Mouse (Mus musculus): Measurements from ENCODE around the gene Enpp6.

The Enpp6 gene

GRCm38 (mm10) chr8:46953472-46953871 lies 33.2 kb upstream of the Enpp6 start:
- H3K9me3 ChIP-seq (ENCODE audit: low read length) = no peaks in the 10 kb centered on the region
- no peaks in the 10 kb centered on the region for H3K4me1 ChIP-seq (replicated peaks; ENCODE audit: low read depth, low read length)
- H3K36me3 ChIP-seq (ENCODE audit: insufficient read depth, low read length) = no peaks in the 10 kb centered on the region
- TF ChIP-seq NANOG (IDR thresholded peaks at IDR 0.05; ENCODE audit: borderline replicate concordance, low read length) (no peak), CTCF (conservative IDR thresholded peaks at IDR 0.05; ENCODE audit: low read length) (peak; percentile 59), POU5F1 (IDR thresholded peaks at IDR 0.05; ENCODE audit: borderline replicate concordance, low read length) (no peak)
- H3K4me3 ChIP-seq (replicated peaks; ENCODE audit: low read length) = no peak overlapping the region
- no peaks in the 10 kb centered on the region for H3K27me3 ChIP-seq (ENCODE audit: insufficient read depth, low read length)

- Histone ChIP-seq H3K9me3 (ENCODE audit: low read length) (no peaks in the 10 kb centered on the region), H3K36me3 (ENCODE audit: insufficient read depth, low read length) (no peaks in the 10 kb centered on the region), H3K27me3 (ENCODE audit: insufficient read depth, low read length) (peaks cover 15% of the 10 kb centered on the region), H3K4me1 (replicated peaks; ENCODE audit: low read depth, low read length) (peaks cover 24% of the 10 kb centered on the region), H3K4me3 (replicated peaks; ENCODE audit: low read length) (peak overlapping the region; percentile 65)
- TF ChIP-seq CTCF (conservative IDR thresholded peaks at IDR 0.05; ENCODE audit: low read length) (0 out of 2 replicates have a peak, but pooled peaks have one; percentile 22), POU5F1 (IDR thresholded peaks at IDR 0.05; ENCODE audit: borderline replicate concordance, low read length) (no peak), NANOG (IDR thresholded peaks at IDR 0.05; ENCODE audit: borderline replicate concordance, low read length) (no peak)
Measured at GRCm38 (mm10) chr8:46962630-46963427, 23.9 kb upstream of the Enpp6 start.

DNA sequence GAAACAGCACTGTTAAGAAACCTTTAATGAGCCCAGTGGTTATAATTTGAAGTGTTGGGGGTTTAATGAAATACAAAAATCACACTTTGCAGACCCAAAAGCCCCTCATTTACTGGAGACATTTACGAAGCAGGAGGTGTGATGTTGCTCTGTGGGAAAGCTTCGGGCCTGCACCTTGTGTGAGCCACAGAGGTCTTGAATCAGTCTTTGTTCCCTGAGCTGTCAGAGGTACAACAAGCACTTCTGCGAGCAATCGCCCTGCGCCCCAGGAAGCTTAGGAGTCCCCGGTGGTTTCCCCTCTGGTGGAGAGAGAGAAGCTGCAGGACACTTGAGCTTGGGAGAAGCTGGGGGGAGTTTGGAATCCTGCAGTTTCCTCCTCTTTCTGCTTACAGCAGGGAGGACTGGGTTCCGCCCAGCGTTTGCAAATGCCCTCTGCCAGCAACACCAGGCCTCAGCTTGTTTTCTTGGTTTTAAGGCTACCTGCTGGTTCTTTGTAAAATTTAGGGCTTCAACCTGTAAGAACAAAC lies 23.0 kb upstream of the Enpp6 start:
- Histone ChIP-seq H3K36me3 (ENCODE audit: insufficient read depth, low read length) (no peaks in the 10 kb centered on the region), H3K9me3 (ENCODE audit: low read length) (no peaks in the 10 kb centered on the region), H3K4me3 (replicated peaks; ENCODE audit: low read length) (no peak overlapping the region), H3K4me1 (replicated peaks; ENCODE audit: low read depth, low read length) (peaks cover 24% of the 10 kb centered on the region), H3K27me3 (ENCODE audit: insufficient read depth, low read length) (peaks cover 15% of the 10 kb centered on the region)
- no peak for TF ChIP-seq CTCF (conservative IDR thresholded peaks at IDR 0.05; ENCODE audit: low read length)
- no peak for TF ChIP-seq NANOG (IDR thresholded peaks at IDR 0.05; ENCODE audit: borderline replicate concordance, low read length)
- no peak for TF ChIP-seq POU5F1 (IDR thresholded peaks at IDR 0.05; ENCODE audit: borderline replicate concordance, low read length)

DNA sequence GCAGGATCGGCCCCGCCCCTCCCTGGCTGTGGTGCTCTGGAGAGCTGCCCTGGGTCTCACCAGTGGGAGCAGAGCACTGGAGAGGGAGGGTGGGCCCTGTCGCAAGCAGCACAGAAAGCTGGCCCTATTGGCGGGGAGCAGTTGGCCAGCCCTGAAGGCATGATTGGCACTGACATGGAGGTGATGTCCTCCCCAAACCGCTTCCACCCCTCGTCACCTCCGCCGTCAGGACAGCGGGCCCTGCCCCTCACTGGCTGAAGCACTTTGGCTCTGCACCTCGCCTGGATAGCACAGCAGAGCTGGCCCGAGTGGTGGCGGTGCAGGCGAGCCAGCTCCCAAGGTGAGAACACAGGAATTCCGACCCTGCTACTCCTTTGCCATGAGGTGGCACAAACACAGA lies 20.9 kb upstream of the Enpp6 start:
- Histone ChIP-seq H3K36me3 (ENCODE audit: insufficient read depth, low read length) (no peaks in the 10 kb centered on the region), H3K4me3 (replicated peaks; ENCODE audit: low read length) (peak overlapping the region; percentile 71), H3K9me3 (ENCODE audit: low read length) (no peaks in the 10 kb centered on the region), H3K27me3 (ENCODE audit: insufficient read depth, low read length) (peaks cover 15% of the 10 kb centered on the region), H3K4me1 (replicated peaks; ENCODE audit: low read depth, low read length) (peaks cover 24% of the 10 kb centered on the region)
- TF ChIP-seq CTCF (conservative IDR thresholded peaks at IDR 0.05; ENCODE audit: low read length) = no peak
- no peak for TF ChIP-seq NANOG (IDR thresholded peaks at IDR 0.05; ENCODE audit: borderline replicate concordance, low read length)
- no peak for TF ChIP-seq POU5F1 (IDR thresholded peaks at IDR 0.05; ENCODE audit: borderline replicate concordance, low read length)

DNA sequence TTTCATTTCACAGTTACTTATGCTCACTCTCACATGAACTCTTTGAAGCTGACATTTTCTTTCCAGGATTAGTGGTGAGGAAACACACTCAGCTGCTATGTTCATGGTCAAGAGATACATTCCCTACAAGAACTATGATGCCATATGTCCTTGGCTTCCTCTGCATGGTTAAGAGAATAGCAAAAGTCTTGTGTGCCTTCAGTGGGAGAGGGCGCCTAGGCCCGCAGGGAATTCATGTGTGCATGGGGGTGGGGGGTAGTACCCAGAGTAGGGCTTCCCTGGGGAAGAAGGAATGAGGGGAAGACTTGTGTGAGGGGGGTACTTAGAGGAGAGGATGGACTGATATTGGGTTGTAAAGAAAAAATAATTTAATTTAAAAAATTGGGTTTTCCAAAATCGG lies 18.0 kb upstream of the Enpp6 start:
- Histone ChIP-seq H3K27me3 (ENCODE audit: insufficient read depth, low read length) (peaks cover 15% of the 10 kb centered on the region), H3K36me3 (ENCODE audit: insufficient read depth, low read length) (no peaks in the 10 kb centered on the region), H3K9me3 (ENCODE audit: low read length) (peaks cover 5% of the 10 kb centered on the region; the same call in 1 of the 2 replicates), H3K4me3 (replicated peaks; ENCODE audit: low read length) (no peak overlapping the region), H3K4me1 (replicated peaks; ENCODE audit: low read depth, low read length) (peaks cover 16% of the 10 kb centered on the region)
- no peak for TF ChIP-seq CTCF (conservative IDR thresholded peaks at IDR 0.05; ENCODE audit: low read length)
- no peak for TF ChIP-seq NANOG (IDR thresholded peaks at IDR 0.05; ENCODE audit: borderline replicate concordance, low read length)
- no peak for TF ChIP-seq POU5F1 (IDR thresholded peaks at IDR 0.05; ENCODE audit: borderline replicate concordance, low read length)

- Histone ChIP-seq H3K27me3 (ENCODE audit: insufficient read depth, low read length) (peaks cover 15% of the 10 kb centered on the region), H3K4me1 (replicated peaks; ENCODE audit: low read depth, low read length) (peaks cover 10% of the 10 kb centered on the region), H3K36me3 (ENCODE audit: insufficient read depth, low read length) (no peaks in the 10 kb centered on the region), H3K9me3 (ENCODE audit: low read length) (peaks cover 12% of the 10 kb centered on the region), H3K4me3 (replicated peaks; ENCODE audit: low read length) (no peak overlapping the region)
- TF ChIP-seq NANOG (IDR thresholded peaks at IDR 0.05; ENCODE audit: borderline replicate concordance, low read length) = no peak
- peak; percentile 56 for TF ChIP-seq CTCF (conservative IDR thresholded peaks at IDR 0.05; ENCODE audit: low read length)
- no peak for TF ChIP-seq POU5F1 (IDR thresholded peaks at IDR 0.05; ENCODE audit: borderline replicate concordance, low read length)
Measured at GRCm38 (mm10) chr8:46969386-46969785, 17.3 kb upstream of the Enpp6 start.

- Histone ChIP-seq H3K4me3 (replicated peaks; ENCODE audit: low read length) (no peak overlapping the region), H3K9me3 (ENCODE audit: low read length) (peaks cover 15% of the 10 kb centered on the region), H3K4me1 (replicated peaks; ENCODE audit: low read depth, low read length) (0 out of 2 replicates have a peak, but pooled peaks cover 8% of the 10 kb centered on the region), H3K27me3 (ENCODE audit: insufficient read depth, low read length) (no peaks in the 10 kb centered on the region), H3K36me3 (ENCODE audit: insufficient read depth, low read length) (no peaks in the 10 kb centered on the region)
- TF ChIP-seq POU5F1 (IDR thresholded peaks at IDR 0.05; ENCODE audit: borderline replicate concordance, low read length) = no peak
- TF ChIP-seq CTCF (conservative IDR thresholded peaks at IDR 0.05; ENCODE audit: low read length) = no peak
- TF ChIP-seq NANOG (IDR thresholded peaks at IDR 0.05; ENCODE audit: borderline replicate concordance, low read length) = no peak
Measured at GRCm38 (mm10) chr8:46977376-46977775, 9.3 kb upstream of the Enpp6 start.

DNA sequence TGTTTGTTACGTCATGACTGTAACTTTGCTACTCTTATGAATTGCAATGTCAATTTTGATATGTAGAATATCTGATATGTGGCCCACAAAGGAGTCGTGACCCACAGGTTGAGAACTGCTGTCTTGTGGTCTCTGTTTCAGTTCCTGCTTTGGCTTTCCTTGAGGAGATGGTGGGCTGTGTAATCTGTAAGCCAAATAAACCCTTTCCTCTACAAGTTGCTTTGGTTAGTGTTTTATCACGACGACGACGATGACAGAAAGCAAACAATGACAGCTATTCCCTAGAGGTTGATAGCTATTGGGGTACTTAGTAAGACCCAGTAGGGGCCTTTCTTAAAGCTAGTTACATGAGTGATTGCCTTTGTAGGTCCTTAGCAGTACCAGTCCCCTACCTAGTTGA lies 4.5 kb upstream of the Enpp6 start:
- Histone ChIP-seq H3K4me1 (replicated peaks; ENCODE audit: low read depth, low read length) (0 out of 2 replicates have a peak, but pooled peaks cover 5% of the 10 kb centered on the region), H3K27me3 (ENCODE audit: insufficient read depth, low read length) (no peaks in the 10 kb centered on the region), H3K36me3 (ENCODE audit: insufficient read depth, low read length) (no peaks in the 10 kb centered on the region), H3K4me3 (replicated peaks; ENCODE audit: low read length) (no peak overlapping the region), H3K9me3 (ENCODE audit: low read length) (peaks cover 3% of the 10 kb centered on the region; the same call in 1 of the 2 replicates)
- TF ChIP-seq NANOG (IDR thresholded peaks at IDR 0.05; ENCODE audit: borderline replicate concordance, low read length) = no peak
